Mouse (Mus musculus) CH12.LX (cell line): ENCODE data around the gene C330021F23Rik. TPM values are rescaled to one million over a fixed set of nuclear protein-coding genes. Genes with fewer than 3 reads are reported as not detected.

Experiments
- DNase-seq: peaks from one replicate; pipeline ENCODE4 v3.0.0-alpha.2; 2013; ENCODE audit errors: extremely low read depth
- H3K27ac ChIP-seq: 2 replicates; pipeline ENCODE4 v1.5.1; 2012; ENCODE audit warnings: low read depth, mild to moderate bottlenecking, control low read depth, moderate library complexity; ENCODE audit not compliant: insufficient read depth
- H3K27me3 ChIP-seq: replicated peaks from 2 replicates; pipeline ENCODE3; 2012; ENCODE audit warnings: inconsistent platforms
- H3K36me3 ChIP-seq, 2 experiments: replicated peaks in 1 of 2; 2 replicates each; pipeline versions ENCODE3 to v1.6.1; 2012; ENCODE audit warnings: inconsistent platforms in 1 of 2, low read length in 1 of 2, mild to moderate bottlenecking in 1 of 2, mixed read lengths in 1 of 2, moderate library complexity in 1 of 2; ENCODE audit not compliant: control insufficient read depth in 1 of 2, insufficient read depth in 1 of 2
- H3K4me1 ChIP-seq, 2 experiments: 2 replicates each; pipeline ENCODE4 v1.6.1; 2012; ENCODE audit warnings: inconsistent platforms in 1 of 2, moderate library complexity in 1 of 2; ENCODE audit not compliant: insufficient read depth in 2 of 2, control insufficient read depth in 1 of 2
- H3K4me2 ChIP-seq: 2 replicates; pipeline ENCODE4 v1.6.1; 2012; ENCODE audit warnings: low read depth, mild to moderate bottlenecking, control low read depth; ENCODE audit not compliant: poor library complexity, insufficient read depth, severe bottlenecking
- H3K4me3 ChIP-seq, 3 experiments: fragments of 150-350 bp in 1 of 3; sonication (generic) in 1 of 3; replicated peaks in 1 of 3; 2 replicates each; pipeline versions ENCODE3 to v1.5.1; 2011 to 2012; ENCODE audit warnings: low read depth in 2 of 3, low read length in 2 of 3, mild to moderate bottlenecking in 2 of 3, moderate library complexity in 2 of 3, control low read depth in 1 of 3, improper control_type of control experiment in 1 of 3, inconsistent platforms in 1 of 3, mixed read lengths in 1 of 3; ENCODE audit not compliant: poor library complexity in 1 of 3
- H3K79me2 ChIP-seq: replicated peaks from 2 replicates; pipeline ENCODE4 v1.6.1; 2012; ENCODE audit warnings: mild to moderate bottlenecking, moderate library complexity; ENCODE audit not compliant: control insufficient read depth, poor library complexity, insufficient read depth, severe bottlenecking; ENCODE audit errors: extremely low read depth
- H3K9ac ChIP-seq: 2 replicates; pipeline ENCODE4 v1.6.1; 2012; ENCODE audit warnings: low read depth, mild to moderate bottlenecking, control low read depth, moderate library complexity; ENCODE audit not compliant: insufficient read depth
- H3K9me3 ChIP-seq: replicated peaks from 2 replicates; pipeline ENCODE3; 2012; ENCODE audit warnings: low read length, inconsistent platforms, mixed read lengths
- BHLHE40 ChIP-seq: IDR thresholded peaks from 2 replicates; pipeline ENCODE4 v1.6.1; 2011; ENCODE audit warnings: mild to moderate bottlenecking, low read depth, low read length, improper control_type of control experiment
- CHD1 ChIP-seq: IDR thresholded peaks from 2 replicates; pipeline ENCODE4 v1.6.1; 2012; ENCODE audit warnings: low read depth, low read length, improper control_type of control experiment, inconsistent platforms
- CHD2 ChIP-seq: IDR thresholded peaks from 2 replicates; pipeline ENCODE4 v1.6.1; 2011; ENCODE audit warnings: low read length, improper control_type of control experiment
- CTCF ChIP-seq, 2 experiments: IDR thresholded peaks in 1 of 2; conservative IDR thresholded peaks in 1 of 2; 2 replicates each; pipeline ENCODE4 v1.5.1; 2011 to 2012; ENCODE audit warnings: low read depth in 2 of 2, low read length in 2 of 2, improper control_type of control experiment in 1 of 2, inconsistent platforms in 1 of 2, mild to moderate bottlenecking in 1 of 2, moderate library complexity in 1 of 2
- E2F4 ChIP-seq: IDR thresholded peaks from 2 replicates; pipeline ENCODE4 v1.6.1; 2011; ENCODE audit warnings: low read depth, low read length, improper control_type of control experiment; ENCODE audit not compliant: insufficient replicate concordance
- ELF1 ChIP-seq: IDR thresholded peaks from 2 replicates; pipeline ENCODE4 v1.6.1; 2014; ENCODE audit warnings: low read depth, mild to moderate bottlenecking, inconsistent platforms, low read length, improper control_type of control experiment
- EP300 ChIP-seq: IDR thresholded peaks from 2 replicates; pipeline ENCODE4 v1.6.1; 2011; ENCODE audit warnings: low read length, improper control_type of control experiment
- ETS1 ChIP-seq: conservative IDR thresholded peaks from 2 replicates; pipeline ENCODE4 v1.6.1; 2012; ENCODE audit warnings: low read depth, mild to moderate bottlenecking, inconsistent platforms, low read length, improper control_type of control experiment, moderate library complexity
- GABPA ChIP-seq: IDR thresholded peaks from 2 replicates; pipeline ENCODE4 v1.6.1; 2012; ENCODE audit warnings: low read depth, low read length, improper control_type of control experiment, inconsistent platforms; ENCODE audit not compliant: insufficient replicate concordance
- HCFC1 ChIP-seq: IDR thresholded peaks from 2 replicates; pipeline ENCODE4 v1.6.1; 2012; ENCODE audit warnings: low read depth, mild to moderate bottlenecking, inconsistent platforms, low read length, improper control_type of control experiment
- IRF4 ChIP-seq: IDR thresholded peaks from 2 replicates; pipeline ENCODE4 v1.6.1; 2014; ENCODE audit warnings: low read depth, mild to moderate bottlenecking, inconsistent platforms, low read length, improper control_type of control experiment
- JUN ChIP-seq: IDR thresholded peaks from 2 replicates; pipeline ENCODE4 v1.6.1; 2011; ENCODE audit warnings: low read depth, mild to moderate bottlenecking, low read length, improper control_type of control experiment, moderate library complexity; ENCODE audit not compliant: insufficient read depth
- JUND ChIP-seq: conservative IDR thresholded peaks from 2 replicates; pipeline ENCODE4 v1.6.1; 2011; ENCODE audit warnings: low read depth, low read length, improper control_type of control experiment
- KAT2A ChIP-seq: IDR thresholded peaks from 2 replicates; pipeline ENCODE4 v1.6.1; 2012; ENCODE audit warnings: low read length, improper control_type of control experiment, inconsistent platforms; ENCODE audit not compliant: insufficient replicate concordance
- MAFK ChIP-seq: IDR thresholded peaks from 2 replicates; pipeline ENCODE4 v1.6.1; 2011; ENCODE audit warnings: low read length, improper control_type of control experiment; ENCODE audit not compliant: insufficient replicate concordance
- MAX ChIP-seq: IDR thresholded peaks from 2 replicates; pipeline ENCODE4 v1.6.1; 2011; ENCODE audit warnings: low read length, improper control_type of control experiment
- MAZ ChIP-seq: IDR thresholded peaks from 2 replicates; pipeline ENCODE4 v1.6.1; 2012; ENCODE audit warnings: low read depth, mild to moderate bottlenecking, inconsistent platforms, low read length, improper control_type of control experiment, moderate library complexity
- MEF2A ChIP-seq: IDR thresholded peaks from 2 replicates; pipeline ENCODE4 v1.6.1; 2014; ENCODE audit warnings: low read depth, mild to moderate bottlenecking, inconsistent platforms, low read length, improper control_type of control experiment, borderline replicate concordance
- MXI1 ChIP-seq: IDR thresholded peaks from 2 replicates; pipeline ENCODE4 v1.6.1; 2011; ENCODE audit warnings: mild to moderate bottlenecking, low read depth, low read length, improper control_type of control experiment
- MYC ChIP-seq: IDR thresholded peaks from 2 replicates; pipeline ENCODE4 v1.6.1; 2011; ENCODE audit warnings: low read depth, mild to moderate bottlenecking, improper control_type of control experiment, low read length
- NELFE ChIP-seq: IDR thresholded peaks from 2 replicates; pipeline ENCODE4 v1.6.1; 2011; ENCODE audit warnings: low read depth, low read length, improper control_type of control experiment
- NRF1 ChIP-seq: IDR thresholded peaks from 2 replicates; pipeline ENCODE4 v1.6.1; 2014; ENCODE audit warnings: low read depth, mild to moderate bottlenecking, inconsistent platforms, low read length, improper control_type of control experiment, moderate library complexity
- PAX5 ChIP-seq: IDR thresholded peaks from 2 replicates; pipeline ENCODE4 v1.6.1; 2012; ENCODE audit warnings: low read length, inconsistent platforms, mixed read lengths
- POLR2A ChIP-seq: IDR thresholded peaks from 2 replicates; pipeline ENCODE4 v1.6.1; 2011; ENCODE audit warnings: low read depth, mild to moderate bottlenecking, improper control_type of control experiment, low read length
- POLR2AphosphoS2 ChIP-seq: IDR thresholded peaks from 2 replicates; pipeline ENCODE4 v1.6.1; 2011; ENCODE audit warnings: low read depth, low read length, improper control_type of control experiment
- RAD21 ChIP-seq: IDR thresholded peaks from 2 replicates; pipeline ENCODE4 v1.6.1; 2011; ENCODE audit warnings: low read depth, mild to moderate bottlenecking, low read length, improper control_type of control experiment, moderate library complexity
- RCOR1 ChIP-seq: conservative IDR thresholded peaks from 2 replicates; pipeline ENCODE4 v1.6.1; 2012; ENCODE audit warnings: low read depth, mild to moderate bottlenecking, inconsistent platforms, low read length, improper control_type of control experiment
- SIN3A ChIP-seq: IDR thresholded peaks from 2 replicates; pipeline ENCODE4 v1.6.1; 2012; ENCODE audit warnings: low read length, improper control_type of control experiment, inconsistent platforms
- SMC3 ChIP-seq: IDR thresholded peaks from 2 replicates; pipeline ENCODE4 v1.6.1; 2011; ENCODE audit warnings: low read depth, low read length, improper control_type of control experiment
- TBP ChIP-seq: conservative IDR thresholded peaks from 2 replicates; pipeline ENCODE4 v1.6.1; 2011; ENCODE audit warnings: low read depth, low read length, improper control_type of control experiment
- TCF12 ChIP-seq: IDR thresholded peaks from 2 replicates; pipeline ENCODE4 v1.6.1; 2014; ENCODE audit warnings: low read depth, mild to moderate bottlenecking, inconsistent platforms, low read length, improper control_type of control experiment
- UBTF ChIP-seq: IDR thresholded peaks from 2 replicates; pipeline ENCODE4 v1.6.1; 2012; ENCODE audit warnings: low read depth, mild to moderate bottlenecking, inconsistent platforms, low read length, improper control_type of control experiment, moderate library complexity
- USF1 ChIP-seq: IDR thresholded peaks from 2 replicates; pipeline ENCODE4 v1.6.1; 2014; ENCODE audit warnings: low read depth, mild to moderate bottlenecking, inconsistent platforms, low read length, improper control_type of control experiment
- USF2 ChIP-seq: conservative IDR thresholded peaks from 2 replicates; pipeline ENCODE4 v1.6.1; 2011; ENCODE audit warnings: low read depth, low read length, improper control_type of control experiment
- ZC3H11A ChIP-seq: IDR thresholded peaks from 2 replicates; pipeline ENCODE4 v1.6.1; 2012; ENCODE audit warnings: low read depth, mild to moderate bottlenecking, inconsistent platforms, low read length, improper control_type of control experiment
- ZKSCAN1 ChIP-seq: IDR thresholded peaks from 2 replicates; pipeline ENCODE4 v1.6.1; 2012; ENCODE audit warnings: low read depth, inconsistent platforms, low read length, improper control_type of control experiment, borderline replicate concordance
- ZMIZ1 ChIP-seq: IDR thresholded peaks from 2 replicates; pipeline ENCODE4 v1.6.1; 2012; ENCODE audit warnings: low read depth, mild to moderate bottlenecking, inconsistent platforms, low read length, improper control_type of control experiment
- ZNF384 ChIP-seq: IDR thresholded peaks from 2 replicates; pipeline ENCODE4 v1.6.1; 2012; ENCODE audit warnings: low read depth, low read length, improper control_type of control experiment, inconsistent platforms
- dilution Hi-C: fragments of 300-500 bp; cut with MboI; formaldehyde crosslinking; loops from 2 replicates; pipeline ENCODE4 v1.14.3; 2020; ENCODE audit warnings: low sequenced_read_pairs; ENCODE audit not compliant: extremely low pct_unique_long_range_greater_than_20kb, extremely low pct_ligation_motif_present
- in situ Hi-C: fragments of 300-500 bp; cut with MboI; formaldehyde crosslinking; loops from 3 replicates; pipeline ENCODE4 v1.14.3; 2019; ENCODE audit warnings: low sequenced_read_pairs, low pct_ligation_motif_present, low pct_unique_long_range_greater_than_20kb, mixed read lengths
- polyA plus RNA-seq: library from polyadenylated mRNA; unstranded; fragments of >175 nt; gene quantifications from 2 replicates; pipeline ENCODE4 v1.2.1, GENCODE M21; 2012; ENCODE audit warnings: low read depth; ENCODE audit not compliant: insufficient read length
- total RNA-seq, 2 experiments: library from RNA; depleted of rRNA; stranded (reverse); fragments of 300-350 nt in 1 of 2; fragments of >200 nt in 1 of 2; gene quantifications; 2 replicates each; pipeline ENCODE4 v1.2.3; 2012 to 2014

C330021F23Rik gene
- total and polyA plus RNA-seq, 3 experiments = 1.0 to 1.1 TPM; not detected in 1

- TF ChIP-seq TBP = peak; percentile 68; the same call in 1 of the 2 replicates
- no peak for TF ChIP-seq ZC3H11A
- peak; percentile 80 for TF ChIP-seq MAX
- peak; percentile 19; the same call in 1 of the 2 replicates for TF ChIP-seq IRF4
- no peak for TF ChIP-seq RCOR1
- 0 out of 2 replicates have a peak, but pooled peaks have one; percentile 56 for TF ChIP-seq POLR2AphosphoS2
- no peak for TF ChIP-seq ETS1
- peak; percentile 88 for TF ChIP-seq POLR2A
- TF ChIP-seq USF2 = no peak; the same call in 1 of the 2 replicates
- no peak for TF ChIP-seq EP300
- no peak; the same call in 1 of the 2 replicates for TF ChIP-seq ZMIZ1
- peak; percentile 62 for TF ChIP-seq NRF1
- no peak for TF ChIP-seq BHLHE40
- no peak for TF ChIP-seq MAFK
- TF ChIP-seq MAZ = no peak
- TF ChIP-seq UBTF = no peak
- peak; percentile 58; the same call in 1 of the 2 replicates for TF ChIP-seq HCFC1
- peak; percentile 64 for TF ChIP-seq SIN3A
- TF ChIP-seq CHD1 = no peak
- TF ChIP-seq SMC3 = no peak
- TF ChIP-seq ZNF384 = no peak
- TF ChIP-seq CHD2 = no peak
- peak; percentile 57 for TF ChIP-seq MXI1
- TF ChIP-seq USF1 = peak; percentile 53
- peak; percentile 89 for TF ChIP-seq NELFE
- no peak for TF ChIP-seq E2F4
- no peak for TF ChIP-seq RAD21
- TF ChIP-seq GABPA = no peak
- TF ChIP-seq JUND = no peak
- TF ChIP-seq PAX5 = no peak
- TF ChIP-seq MEF2A = no peak
- no peak for TF ChIP-seq ZKSCAN1
- peak; percentile 90 for TF ChIP-seq TCF12
- TF ChIP-seq ELF1 = peak; percentile 98
- no peak for TF ChIP-seq KAT2A
- no peak for TF ChIP-seq JUN
- no peak for TF ChIP-seq MYC
- no peak for TF ChIP-seq CTCF (conservative IDR thresholded peaks at IDR 0.05 in 1 of 2, IDR thresholded peaks at IDR 0.05 in 1 of 2; ENCODE audit: low read depth in 2 of 2, low read length in 2 of 2)
- peak within 1 kb of the TSS; percentile 91 to 98 (median 97) for H3K4me3 ChIP-seq
- peaks cover 2% of the 10 kb centered on the region for H3K27me3 ChIP-seq
- peaks cover 7 to 34% of the 10 kb centered on the region in 2 experiments for H3K4me1 ChIP-seq
- H3K79me2 ChIP-seq = peaks cover 16% of the 10 kb centered on the region
- H3K9ac ChIP-seq = peak within 1 kb of the TSS; percentile 85
- H3K4me2 ChIP-seq = peak within 1 kb of the TSS; percentile 63
- H3K27ac ChIP-seq = peak within 1 kb of the TSS; percentile 47; the same call in 1 of the 2 replicates
- dilution Hi-C loops (no loop called here), in situ Hi-C loops (no loop called here)
- DNase-seq = peak; percentile 87
- peaks cover 28 to 40% of the 10 kb centered on the region in 2 experiments for H3K36me3 ChIP-seq
- no peaks in the 10 kb centered on the region for H3K9me3 ChIP-seq
These were observed 63.1 kb downstream of the C330021F23Rik start, which contains the start of gene Stxbp2 for GRCm38 (mm10) chr8:3630647-3631477. TSS of gene Stxbp2 (plus strand) at chr8:3630955.
